Mouse (Mus musculus): ENCODE measurements around the gene Susd1. TPM values are rescaled to one million over a fixed set of nuclear protein-coding genes. Genes with fewer than 3 reads are reported as not detected.

Gene Susd1
- total RNA-seq, 2 experiments from 2014 or later = 0.52 to 0.71 TPM

DNA sequence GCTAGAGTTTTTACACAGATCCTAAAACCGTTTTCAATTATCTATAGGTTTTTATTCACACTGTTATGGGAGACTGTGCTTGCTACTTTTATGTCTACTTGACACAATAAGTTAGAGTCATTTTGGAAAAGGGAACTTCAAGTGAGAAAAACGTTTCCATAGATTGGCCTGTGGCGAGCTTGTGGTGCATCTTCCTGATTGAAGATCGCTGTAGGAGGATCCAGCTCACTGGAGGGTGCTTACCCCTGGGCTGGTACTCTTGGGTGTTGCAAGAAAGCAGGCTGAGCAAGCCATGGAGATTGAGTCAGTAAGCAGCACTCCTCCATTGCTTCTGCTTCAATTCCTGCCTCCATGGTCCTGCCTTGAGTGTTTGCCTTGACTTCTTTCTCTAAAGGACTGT, 2.5 kb downstream of the Susd1 start:
- intact Hi-C loops (cut with DNase I) = no loop called here
- DNase-seq = no peak

DNA sequence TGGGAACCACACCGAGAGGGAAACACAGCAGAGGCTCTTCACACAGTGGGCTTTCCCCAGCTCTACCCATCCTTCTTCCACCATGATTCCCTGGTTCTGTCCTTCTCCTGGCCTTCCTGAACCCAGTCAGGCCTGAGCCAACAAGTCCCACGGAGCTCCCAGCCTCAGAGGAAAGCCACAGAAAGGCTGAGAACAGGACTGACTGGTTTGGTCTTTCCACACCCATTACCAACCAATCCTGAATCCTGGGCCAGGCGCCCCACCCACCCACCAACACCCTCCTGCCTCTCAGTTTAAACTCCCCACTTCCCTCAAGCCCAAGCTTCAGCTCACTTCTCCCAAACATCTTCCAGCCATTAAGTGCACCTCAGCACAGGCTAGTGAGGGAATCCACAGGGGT, 4.4 kb downstream of the Susd1 start:
- DNase-seq = no peak
- intact Hi-C loops (cut with DNase I) = no loop called here

DNA sequence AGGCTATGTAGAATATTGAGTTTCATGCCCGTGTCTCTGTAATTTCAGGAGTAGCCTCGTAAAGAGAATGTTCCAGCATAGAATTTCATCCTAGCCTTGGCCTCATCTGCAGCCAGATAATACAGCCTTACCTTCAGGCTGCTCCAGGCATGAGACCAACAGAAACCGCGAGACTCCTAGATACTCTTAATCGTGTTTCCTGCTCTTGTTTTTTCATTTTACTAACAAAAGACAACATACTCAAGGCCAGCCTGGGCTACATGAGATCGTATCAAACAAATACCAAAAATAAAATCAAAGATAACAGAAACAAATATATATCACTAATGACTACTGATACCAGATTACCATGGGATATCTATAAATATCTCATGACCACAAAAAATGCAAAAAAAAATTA, 9.3 kb downstream of the Susd1 start:
- intact Hi-C loops (cut with DNase I) = no loop called here
- no peak for DNase-seq

DNA sequence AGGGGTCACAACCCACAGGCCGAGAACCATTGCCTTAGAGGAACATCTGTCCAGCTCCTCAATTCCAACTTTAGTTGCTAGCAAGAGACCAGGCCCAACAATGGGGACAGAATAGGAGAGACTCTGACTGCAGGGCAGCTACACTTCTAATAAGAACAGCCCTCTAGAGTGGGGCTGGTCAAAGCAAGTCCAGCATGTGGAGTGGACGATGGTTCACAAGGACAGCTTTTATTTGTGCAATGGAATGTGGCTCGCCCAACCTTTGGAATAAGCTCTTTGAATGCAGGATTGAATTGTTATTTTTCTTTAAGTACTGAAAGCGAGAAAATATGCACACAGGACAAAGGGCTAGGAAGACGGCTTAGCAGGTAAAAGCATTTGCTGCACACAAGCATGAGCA, 12.0 kb downstream of the Susd1 start:
- intact Hi-C loops (cut with DNase I) = no loop called here
- DNase-seq = no peak

DNA sequence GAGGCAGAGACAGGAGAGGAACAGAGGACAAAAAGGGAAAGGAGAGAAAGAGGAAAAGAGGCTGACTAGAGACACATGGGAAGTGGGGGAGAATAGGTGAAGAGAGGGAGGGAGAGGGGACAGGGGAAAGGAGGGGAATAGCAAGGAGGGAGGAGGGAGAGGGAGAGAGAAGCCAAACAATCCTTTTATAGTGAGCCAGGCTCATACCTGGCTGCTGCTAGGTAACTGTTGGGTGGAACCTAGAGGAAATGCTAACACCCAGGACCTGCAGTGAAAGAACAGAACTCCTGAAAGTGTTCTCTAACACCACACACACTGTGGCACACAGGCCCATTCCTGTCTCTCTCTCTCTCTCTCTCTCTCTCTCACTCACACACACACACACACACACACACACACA, 15.6 kb downstream of the Susd1 start:
- no peak for DNase-seq
- intact Hi-C loops (cut with DNase I) = no loop called here

DNA sequence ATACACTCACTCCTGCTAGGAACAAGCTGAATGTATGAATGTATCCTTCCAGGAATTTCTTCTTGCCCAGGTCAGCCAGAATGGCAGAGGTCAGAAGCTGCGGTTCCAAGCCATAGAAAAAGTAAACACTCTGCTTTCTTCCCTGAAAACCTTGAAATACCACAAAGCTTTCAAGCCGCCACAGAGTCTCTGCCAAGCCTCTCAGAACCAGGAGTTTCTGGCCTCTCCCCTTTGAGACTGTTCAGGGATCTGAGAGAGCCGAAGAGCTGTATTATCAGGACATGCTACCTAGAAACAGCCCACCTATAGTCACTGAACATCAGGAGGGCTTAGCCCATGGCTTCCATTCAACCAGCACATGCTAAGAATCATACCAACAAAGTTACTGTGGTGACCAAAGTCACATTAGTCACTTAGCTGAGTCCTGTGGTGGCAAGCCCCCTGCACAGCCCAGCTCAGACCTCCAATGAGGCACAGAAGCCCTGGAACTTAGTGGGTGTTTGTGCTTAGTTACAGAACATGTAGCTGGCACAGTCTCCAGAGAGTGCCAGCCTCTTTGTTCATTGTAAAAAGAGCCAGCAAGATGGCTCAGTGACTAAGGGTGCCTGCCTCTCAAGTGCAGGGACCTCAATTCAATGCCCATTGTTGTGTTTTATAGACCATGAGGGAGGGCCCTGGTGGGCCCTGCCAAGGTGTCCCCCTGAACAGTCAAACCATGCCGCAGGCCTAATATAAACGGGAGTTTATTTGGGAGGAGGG, 16.2 kb downstream of the Susd1 start:
- intact Hi-C loops (cut with DNase I) = no loop called here
- no peak for DNase-seq

DNA sequence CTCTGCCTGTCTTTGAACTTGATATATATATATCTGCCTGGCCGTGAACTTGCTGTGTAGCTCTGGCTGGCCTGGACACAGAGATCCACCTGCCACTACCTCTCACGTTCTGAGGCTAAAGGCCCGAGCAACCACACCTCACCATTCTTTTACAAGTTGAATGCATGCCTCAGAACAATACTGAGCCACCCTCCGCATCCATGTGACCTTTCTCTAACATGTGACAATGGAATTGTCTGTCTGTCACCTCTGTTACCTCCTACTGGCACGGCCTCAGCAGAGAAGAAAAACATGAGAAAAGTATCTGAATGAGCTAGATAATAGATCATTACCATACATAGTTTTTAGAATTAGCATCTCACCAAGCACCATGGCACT, 17.1 kb downstream of the Susd1 start:
- no peak for DNase-seq
- intact Hi-C loops (cut with DNase I) = no loop called here

DNA sequence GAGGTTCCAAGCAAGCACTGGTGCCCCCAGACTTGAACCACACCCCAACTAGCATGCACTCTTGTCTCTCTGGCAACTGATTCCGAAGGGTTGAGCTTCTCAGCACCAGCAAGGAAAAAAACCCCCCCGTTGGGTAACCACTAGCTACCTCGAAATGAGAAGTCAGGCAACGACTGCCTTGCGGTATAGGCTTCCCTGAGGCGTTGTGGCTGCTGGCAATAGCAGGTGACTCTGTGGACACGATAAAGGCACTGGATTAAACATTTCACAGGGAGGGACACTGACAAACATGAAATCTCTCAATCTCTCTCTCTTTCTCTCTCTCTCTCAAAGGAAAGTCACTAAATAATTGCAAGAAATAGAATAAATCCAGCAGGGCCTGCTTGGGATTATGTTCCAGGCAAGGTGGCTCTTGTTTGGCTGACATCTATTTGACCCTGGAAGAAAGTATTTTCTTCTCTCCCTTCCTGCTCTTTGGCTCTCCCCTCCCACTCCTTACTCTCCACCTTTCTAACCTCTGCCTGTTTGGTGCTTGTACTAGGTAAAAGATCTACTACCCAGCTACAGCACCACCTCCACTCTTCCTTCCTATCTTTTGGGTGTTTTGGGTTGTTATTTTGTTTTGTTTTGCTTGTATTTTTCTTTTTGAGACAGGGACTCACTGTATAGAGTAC, 17.6 kb downstream of the Susd1 start:
- intact Hi-C loops (cut with DNase I) = no loop called here
- DNase-seq = no peak

DNA sequence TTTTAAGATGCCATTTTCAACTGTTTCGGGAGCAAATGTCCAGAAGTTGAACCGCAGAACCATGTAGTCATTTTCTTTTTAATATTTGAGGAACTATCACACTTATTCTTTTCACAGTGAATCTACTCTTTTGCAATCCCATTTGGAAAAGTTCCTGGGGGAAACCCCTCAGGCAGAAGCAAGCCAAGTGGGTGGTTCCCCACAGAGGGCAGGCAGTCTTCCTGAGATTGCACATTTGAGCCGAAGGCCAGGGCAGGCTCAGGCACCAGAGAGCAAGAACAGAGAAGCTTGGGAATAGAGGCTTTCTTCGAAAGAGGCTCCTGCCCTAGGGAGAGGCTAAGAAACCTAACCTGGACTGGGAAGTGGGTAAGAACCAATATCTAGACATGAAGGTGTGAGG, 19.2 kb downstream of the Susd1 start:
- intact Hi-C loops (cut with DNase I) = no loop called here
- no peak for DNase-seq

DNA sequence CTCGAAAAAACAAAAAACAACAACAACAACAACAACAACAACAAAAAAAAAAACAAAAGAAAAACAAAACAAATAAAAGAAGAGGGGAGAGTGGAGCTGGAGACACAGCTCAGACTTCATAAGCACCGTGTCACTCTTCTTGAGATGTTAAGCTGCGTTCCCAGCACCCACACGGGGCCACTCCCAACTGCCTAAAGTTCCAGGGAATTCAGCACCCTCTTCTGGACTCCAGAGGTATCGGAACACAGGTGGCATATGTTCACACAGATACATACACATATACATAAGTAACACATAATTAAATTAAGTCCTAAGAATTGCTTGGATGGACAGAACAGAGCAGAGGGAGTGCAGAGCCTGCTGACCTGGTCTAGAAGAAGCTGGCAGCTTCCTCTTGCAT, 25.0 kb downstream of the Susd1 start:
- no peak for DNase-seq
- intact Hi-C loops (cut with DNase I) = no loop called here

DNA sequence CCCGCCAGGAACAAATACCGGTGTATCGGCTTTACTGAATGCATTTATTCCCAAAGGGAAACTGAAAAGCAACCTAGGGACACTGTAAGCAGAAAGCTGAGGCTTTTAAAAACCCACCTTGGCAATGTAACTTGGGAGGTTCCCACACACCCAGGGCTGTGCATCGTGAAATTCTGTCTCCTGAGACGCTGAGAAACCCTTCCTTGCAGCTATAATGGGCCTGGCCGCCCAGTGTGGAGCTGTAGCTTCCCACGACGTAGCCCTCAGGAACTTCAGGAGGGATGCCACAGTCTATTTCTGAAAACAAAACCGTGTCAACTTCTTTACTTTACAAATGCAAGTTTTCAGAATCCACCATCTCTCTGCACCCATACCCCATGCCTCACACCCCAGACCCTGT, 27.3 kb downstream of the Susd1 start:
- DNase-seq = no peak
- intact Hi-C loops (cut with DNase I) = no loop called here

DNA sequence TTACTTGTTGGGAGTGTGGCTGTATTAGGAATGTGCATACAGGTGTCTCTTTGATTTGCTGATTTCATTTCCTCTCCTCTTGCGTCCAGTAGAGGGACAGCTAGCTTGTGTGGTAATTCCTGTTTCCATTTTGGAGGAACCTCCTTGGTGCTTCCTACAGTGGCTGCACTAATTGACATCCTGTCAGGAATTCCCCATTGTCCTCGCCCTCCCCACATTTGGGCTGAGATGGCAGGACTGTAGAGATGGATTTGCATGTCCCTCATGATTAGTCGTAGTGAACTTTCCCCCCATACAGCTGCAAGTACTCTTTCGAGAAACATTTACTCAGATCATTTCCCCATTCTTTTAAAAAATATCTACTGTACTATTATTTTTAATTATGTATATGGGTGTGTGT, 30.7 kb downstream of the Susd1 start:
- DNase-seq = no peak
- intact Hi-C loops (cut with DNase I) = no loop called here

DNA sequence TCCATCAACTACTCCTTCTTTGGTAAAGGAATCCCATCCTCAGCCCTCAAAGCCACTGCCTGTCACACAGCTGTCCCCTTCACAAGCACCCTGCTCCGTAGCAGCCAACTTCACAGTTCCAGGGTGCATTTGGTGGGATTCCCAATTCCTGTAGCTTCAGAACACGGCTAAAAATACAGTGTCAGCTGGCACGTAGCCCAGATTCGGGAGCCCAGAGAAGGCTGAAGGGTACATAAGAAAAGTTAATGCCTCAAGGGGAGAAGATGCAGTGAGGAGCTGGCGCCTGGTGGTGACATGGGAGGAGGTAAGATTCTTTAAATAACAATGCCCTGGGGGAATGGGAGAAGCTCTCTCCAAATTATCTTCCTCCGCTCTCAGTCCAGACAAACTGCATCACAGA, 34.1 kb downstream of the Susd1 start:
- DNase-seq = no peak

DNA sequence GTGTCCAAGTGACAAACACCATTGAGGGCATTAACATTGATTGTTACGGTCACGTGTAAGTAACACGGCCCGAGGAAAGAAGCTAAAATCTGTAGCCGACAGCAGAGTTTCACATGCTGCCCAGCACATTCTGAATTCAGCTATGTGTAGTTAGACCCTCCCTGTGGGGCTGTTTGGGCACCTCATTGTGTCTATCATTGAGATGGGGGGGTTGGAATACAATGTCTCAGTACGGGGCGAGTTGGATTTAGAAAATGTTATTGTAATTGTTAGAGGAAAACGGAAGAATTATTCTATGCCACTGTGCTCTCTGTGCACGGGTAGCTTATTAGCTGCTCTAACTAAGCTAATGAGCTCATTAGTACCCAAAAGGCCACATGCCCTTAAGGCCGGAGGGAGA, 37.5 kb downstream of the Susd1 start:
- intact Hi-C loops (cut with DNase I) = no loop called here
- no peak for DNase-seq

More for the DNA sequence above, 34.1 kb downstream of the Susd1 start:
- intact Hi-C loops (cut with DNase I) = no loop called here

DNA sequence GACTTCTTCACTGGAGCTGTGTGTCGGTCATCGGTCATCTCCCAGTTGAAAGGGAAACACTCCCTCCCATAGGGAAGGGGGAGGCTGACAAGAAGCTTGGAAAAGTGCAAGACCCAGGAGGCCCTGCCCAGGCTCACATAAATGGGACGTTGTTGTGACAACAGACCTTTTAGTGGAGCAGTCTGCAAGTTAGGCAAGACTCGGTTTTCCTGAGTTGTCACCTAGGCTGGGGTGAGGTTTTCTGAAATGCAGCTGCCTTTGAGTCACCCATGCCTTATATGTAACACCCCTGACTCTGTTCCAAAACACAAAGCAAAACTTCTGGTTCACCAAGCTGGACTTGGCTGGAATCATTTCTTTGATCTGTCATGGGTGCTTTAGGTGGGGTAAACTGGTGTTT, 39.1 kb downstream of the Susd1 start:
- no peak for DNase-seq
- intact Hi-C loops (cut with DNase I) = no loop called here

DNA sequence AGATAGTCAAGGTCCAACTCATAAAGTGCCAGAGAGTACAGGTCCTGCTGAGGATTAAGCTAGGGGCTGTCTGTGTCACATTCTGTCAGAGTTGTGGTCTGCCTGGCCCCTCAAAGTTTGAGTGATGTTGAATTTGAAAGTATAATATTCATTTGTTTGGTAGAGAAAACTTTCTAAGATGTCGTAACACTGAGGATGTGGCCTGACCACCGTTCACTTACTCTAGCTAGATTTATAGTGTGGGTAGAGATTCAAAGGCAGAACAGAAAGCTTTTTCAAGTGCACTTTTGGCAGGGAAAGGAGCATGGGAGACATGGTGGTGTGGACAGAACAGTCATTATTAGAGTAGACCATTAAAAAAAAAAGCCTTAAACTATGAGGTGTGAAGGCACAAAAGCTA, 42.9 kb downstream of the Susd1 start:
- intact Hi-C loops (cut with DNase I) = no loop called here
- no peak for DNase-seq

DNA sequence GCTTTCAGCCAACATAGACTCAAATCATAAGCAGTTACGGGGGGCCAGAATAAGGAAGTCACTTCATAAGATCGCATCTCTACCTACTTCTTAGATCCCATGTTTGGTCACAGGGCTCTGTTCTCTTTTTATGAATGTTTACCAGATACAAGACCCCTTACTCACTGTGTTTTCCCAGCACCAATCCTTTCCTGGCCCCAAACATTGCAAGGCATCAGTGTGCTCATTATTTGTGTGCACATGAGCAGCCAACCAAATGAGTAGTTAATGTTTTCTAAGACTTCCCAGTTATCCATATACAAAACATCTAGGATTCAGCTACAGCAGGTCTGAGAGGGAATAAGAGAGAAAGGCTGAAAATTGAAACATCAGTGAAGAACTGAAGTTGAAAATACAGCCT, 44.3 kb downstream of the Susd1 start:
- no peak for DNase-seq
- intact Hi-C loops (cut with DNase I) = no loop called here

DNA sequence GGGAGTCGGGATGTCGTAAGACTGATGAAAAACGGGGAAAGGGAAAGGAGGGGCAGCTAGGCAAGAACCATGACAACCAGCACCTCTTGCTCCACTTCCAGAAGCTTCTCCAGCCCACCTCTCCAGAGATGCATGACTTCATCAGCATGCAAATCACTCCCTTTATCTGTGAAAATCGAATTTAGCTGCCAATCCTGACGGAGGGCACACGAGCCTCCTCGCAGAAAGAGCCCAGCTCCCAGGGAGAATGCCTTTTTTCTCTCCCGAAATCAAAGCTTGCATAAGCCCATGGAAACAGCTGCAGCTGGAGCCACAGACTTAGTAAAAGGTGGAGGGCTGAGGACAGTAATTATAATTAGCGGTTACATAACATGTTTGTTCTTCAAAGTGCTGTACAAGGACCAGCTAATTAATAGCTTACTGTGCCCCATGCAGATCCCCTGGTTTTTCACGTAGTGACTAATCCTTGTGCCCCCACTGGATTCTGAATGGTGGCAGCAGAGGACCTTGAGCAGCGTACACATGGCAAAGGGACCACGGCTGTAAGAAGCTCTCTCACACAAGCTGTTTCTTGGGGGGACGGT, 49.9 kb downstream of the Susd1 start:
- intact Hi-C loops (cut with DNase I) = no loop called here
- no peak for DNase-seq

DNA sequence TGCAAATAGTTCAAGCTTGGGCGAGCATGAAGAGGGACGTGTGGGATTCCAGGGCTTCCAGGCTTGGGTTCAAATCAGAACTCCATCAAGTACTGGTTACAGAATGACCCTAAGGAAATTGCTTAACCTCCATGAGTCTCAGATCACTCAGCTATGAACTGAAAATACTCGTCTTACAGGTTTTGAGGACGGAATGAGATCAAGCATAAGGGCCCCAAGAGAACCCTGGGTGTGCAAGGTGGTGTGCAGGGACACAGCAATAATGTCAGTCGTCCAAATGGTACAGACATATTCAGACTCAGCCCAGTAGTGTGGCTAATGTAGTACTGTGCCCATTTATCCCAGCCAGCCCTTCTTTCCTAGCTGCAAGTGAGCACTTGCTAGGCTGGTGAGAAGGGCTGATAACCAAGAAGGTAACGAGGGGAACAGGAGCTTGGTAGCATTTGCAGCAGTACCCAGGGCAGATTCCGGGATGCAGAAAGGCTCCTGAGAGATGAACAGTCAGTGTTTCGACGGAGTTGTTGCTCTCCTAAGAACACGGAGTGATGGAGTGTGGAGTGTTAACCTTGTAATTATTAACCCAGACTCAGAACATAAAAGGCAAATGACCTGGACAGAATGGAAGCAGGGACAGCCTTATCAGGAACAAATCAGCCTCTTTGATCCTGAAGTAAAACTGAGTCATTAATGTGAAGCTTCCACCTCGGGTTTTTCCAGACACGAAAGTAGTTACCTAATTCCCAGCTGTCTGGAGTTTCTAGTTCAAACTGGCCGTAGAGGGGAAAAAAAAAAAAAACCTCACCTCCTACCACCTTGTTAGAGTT, 50.8 kb downstream of the Susd1 start:
- no peak for DNase-seq
- intact Hi-C loops (cut with DNase I) = no loop called here

DNA sequence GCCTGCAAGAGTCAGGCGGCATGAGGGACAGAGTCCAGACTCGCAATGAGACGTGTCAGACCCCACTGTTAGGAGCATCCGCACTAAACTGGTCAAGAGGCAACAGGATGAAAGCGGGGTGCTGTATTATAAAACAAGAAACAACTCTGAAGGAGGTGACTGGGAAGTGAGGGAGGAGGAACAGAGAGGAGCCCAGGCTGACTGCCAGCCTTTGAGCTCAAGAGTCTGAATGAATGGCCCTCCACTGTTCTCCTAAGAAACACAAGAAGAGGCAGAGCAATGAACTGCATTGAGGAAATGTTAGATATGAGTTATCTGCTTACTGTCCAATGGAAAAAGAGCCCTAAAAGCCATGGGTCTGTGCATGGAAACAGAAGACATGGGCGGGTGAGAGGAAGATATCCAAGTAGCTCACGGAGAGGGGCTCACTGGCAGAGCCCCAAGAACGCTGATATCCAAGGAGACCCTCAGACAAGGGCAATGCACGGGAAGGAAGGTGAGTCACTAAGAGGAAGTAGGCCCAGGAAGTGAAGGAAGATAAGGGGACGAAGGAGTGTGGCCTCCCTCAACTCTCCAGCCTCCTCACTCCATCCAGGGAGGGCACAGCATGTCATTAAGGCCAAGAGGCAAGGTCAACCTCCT, 53.1 kb downstream of the Susd1 start:
- intact Hi-C loops (cut with DNase I) = no loop called here
- no peak for DNase-seq

DNA sequence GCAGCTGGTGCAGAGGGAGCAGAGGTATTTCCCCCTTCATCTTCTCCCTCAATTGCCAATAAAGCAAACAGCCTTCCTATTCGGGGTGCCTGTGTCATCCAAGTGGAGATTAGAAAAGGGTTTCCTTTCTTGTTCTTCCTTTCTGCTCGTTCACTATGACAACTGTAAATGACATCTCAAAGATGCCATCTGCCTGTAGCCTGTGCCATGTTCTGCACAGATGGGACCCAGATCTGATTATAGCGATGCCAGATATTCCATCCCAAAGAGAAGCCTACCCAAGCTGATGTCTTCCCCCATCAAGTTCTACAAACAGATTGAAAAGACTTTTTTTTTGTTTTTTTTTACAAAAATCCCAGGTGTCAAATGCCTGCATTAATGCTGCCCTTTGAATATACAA, 54.6 kb downstream of the Susd1 start:
- intact Hi-C loops (cut with DNase I) = no loop called here
- no peak for DNase-seq

Data from gastrocnemius, postnatal 36 days (tissue).